Mouse (Mus musculus) monocyte, adult 59 days (primary cell): ENCODE results near the gene Mycbp2. TPM values are rescaled to one million over a fixed set of nuclear protein-coding genes. Genes with fewer than 3 reads are reported as not detected.

Source experiments
- total RNA-seq, 2 experiments: library from RNA; stranded (reverse); gene quantifications; one replicate each; pipeline ENCODE4 v1.2.4; 2023

The Mycbp2 gene
- 100 to 1,000 TPM; 126 to 133 TPM for total RNA-seq

DNA sequence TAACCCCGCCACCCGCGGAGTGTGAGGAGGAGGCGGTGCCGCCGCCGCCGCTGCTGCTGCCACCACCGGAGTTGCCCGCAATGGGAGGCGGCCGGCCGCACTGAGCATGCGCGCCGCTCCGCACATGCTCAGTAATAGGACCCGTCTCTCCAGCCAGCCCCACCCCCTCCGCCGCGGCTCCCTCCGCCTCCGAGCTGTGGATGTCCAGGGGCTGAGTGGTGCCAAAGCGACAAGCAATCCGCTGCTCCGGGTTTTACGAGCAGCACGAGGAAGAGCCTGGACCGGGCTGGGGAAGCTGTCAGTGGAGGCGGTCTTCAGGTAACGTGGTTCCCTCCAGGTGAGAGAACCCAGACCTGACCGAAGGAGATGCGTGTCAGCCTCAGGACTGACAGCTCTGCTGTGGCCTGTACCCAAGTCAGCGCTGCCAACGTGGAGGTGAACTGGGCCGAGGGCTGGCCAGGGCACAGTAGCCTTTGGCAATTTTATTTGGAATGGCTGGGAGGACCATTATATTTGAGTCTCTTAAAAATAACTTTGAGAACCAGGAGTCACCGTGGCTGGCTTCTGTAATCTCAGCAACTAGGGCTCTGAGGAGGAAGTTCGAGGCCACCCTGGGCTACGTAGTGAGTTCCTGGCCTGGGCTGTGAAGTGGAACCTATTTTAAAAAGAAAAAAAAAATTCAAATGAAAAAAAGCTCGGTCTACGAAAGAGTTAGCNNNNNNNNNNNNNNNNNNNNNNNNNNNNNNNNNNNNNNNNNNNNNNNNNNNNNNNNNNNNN lies at the start of gene Mycbp2:
Mycbp2 (minus strand) TSS at position 86 of the 777 bp plus-strand sequence.

DNA sequence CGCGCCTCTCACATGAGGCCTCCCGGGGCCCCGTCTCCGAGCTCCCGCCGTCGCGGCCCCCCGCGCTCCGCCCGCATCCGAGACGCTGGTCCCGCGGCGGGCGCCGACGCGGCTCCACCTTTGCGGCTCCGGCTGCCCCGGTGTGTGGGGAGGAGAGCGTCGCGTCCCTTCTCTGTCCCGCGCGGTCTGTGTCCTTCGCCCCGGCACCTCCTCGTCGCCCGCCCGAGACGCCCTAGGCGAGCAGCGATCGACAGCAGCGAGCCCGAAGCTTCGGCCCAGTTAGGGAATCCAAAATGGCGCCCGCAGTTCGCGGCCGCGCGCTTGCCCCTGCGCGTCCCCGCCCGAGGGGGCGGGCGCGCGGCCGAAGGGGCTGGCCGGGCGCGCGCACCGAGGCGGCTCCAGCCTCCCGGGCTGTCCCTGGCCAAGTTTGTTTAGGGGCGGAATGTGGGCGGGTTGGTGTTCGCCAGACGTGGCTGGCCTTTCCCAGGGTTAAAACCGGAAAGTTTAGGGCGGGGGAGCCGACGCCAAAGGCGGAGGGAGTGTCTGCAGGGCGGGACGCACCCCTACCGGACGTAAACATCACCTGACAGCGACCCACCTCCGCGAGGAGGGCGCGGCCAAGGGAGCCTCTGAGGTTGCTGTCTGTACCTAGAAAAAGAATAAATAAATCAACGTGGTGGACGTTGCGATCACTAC lies 247.2 kb downstream of the Mycbp2 start, which contains the start of gene Fbxl3:
Fbxl3 (minus strand) TSS at position 329 of the 696 bp plus-strand sequence.

DNA sequence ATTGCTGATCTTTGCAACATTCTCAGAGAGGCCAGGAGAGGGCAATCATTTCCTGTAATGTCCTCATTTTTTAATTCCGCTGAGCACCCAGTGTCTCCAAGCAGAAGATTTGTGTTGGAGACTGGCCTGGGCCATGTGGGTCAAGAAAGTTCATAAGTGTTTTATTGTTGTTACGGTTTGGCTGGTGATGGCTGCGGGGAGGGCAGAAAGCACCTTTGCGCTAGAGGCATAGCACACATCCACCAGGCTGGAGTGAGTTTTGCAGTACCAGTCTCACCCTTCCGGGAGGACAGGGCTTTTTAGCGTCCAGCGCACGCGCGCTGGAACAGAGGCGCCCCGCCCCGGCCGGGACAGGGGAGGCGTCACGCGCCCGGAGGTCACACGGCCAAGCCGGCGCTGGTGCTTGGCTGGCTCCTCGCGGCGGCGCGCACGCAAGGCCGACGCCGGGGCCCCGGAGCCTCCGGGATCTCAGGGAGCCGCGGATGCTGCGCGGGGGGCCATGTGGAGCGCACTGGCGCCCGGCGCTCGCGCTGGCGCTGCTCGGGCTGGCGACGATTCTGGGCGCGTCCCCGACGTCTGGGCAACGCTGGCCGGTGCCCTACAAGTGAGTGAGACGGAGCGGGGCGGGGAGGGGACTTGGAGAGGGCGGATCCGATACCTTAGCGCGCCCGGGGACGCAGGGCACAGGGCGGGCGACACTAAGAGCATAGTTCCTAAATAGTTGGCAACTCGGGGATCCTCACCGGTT lies 276.6 kb downstream of the Mycbp2 start, which contains the start of gene Cln5:
Cln5 (plus strand) TSS at position 353 of the 748 bp plus-strand sequence.

Other genes starting within 250 kb of the Mycbp2 start
- 100 to 1,000 TPM; 122 to 123 TPM for gene Fbxl3, start 247.2 kb downstream of the Mycbp2 start, total RNA-seq
- gene Scel, start 166.5 kb upstream of the Mycbp2 start, total RNA-seq = 1 to 10 TPM; 1.5 to 1.9 TPM